Mouse (Mus musculus): ENCODE measurements around the gene Cpeb4. TPM values are rescaled to one million over a fixed set of nuclear protein-coding genes. Genes with fewer than 3 reads are reported as not detected.
A peak's percentile ranks its signal among the peaks of the same experiment; 100 is the strongest.

Gene Cpeb4
- total RNA-seq, 2 experiments from 2014 or later: 148 to 149 TPM

GRCm38 (mm10) chr11:31896065-31896792 lies 24.2 kb downstream of the Cpeb4 start:
- intact Hi-C loops (cut with DNase I): no loop called here

GRCm38 (mm10) chr11:31896905-31897304 lies 24.9 kb downstream of the Cpeb4 start:
- no peak for DNase-seq
- intact Hi-C loops (cut with DNase I): no loop called here

More at GRCm38 (mm10) chr11:31896065-31896792, 24.2 kb downstream of the Cpeb4 start:
- DNase-seq: no peak

GRCm38 (mm10) chr11:31899166-31899565 lies 27.2 kb downstream of the Cpeb4 start:
- intact Hi-C loops (cut with DNase I): no loop called here

GRCm38 (mm10) chr11:31900736-31901135 lies 28.7 kb downstream of the Cpeb4 start:
- intact Hi-C loops (cut with DNase I): no loop called here
- DNase-seq: no peak

More at GRCm38 (mm10) chr11:31899166-31899565, 27.2 kb downstream of the Cpeb4 start:
- DNase-seq: no peak

- DNase-seq: no peak
- intact Hi-C loops (cut with DNase I): no loop called here
Observed at GRCm38 (mm10) chr11:31902251-31903001, 30.4 kb downstream of the Cpeb4 start.

GRCm38 (mm10) chr11:31906499-31906898 lies 34.5 kb downstream of the Cpeb4 start:
- DNase-seq: no peak
- intact Hi-C loops (cut with DNase I): no loop called here

GRCm38 (mm10) chr11:31907650-31908049 lies 35.6 kb downstream of the Cpeb4 start:
- intact Hi-C loops (cut with DNase I): no loop called here
- no peak for DNase-seq

- DNase-seq: no peak
- intact Hi-C loops (cut with DNase I): no loop called here
Observed at GRCm38 (mm10) chr11:31912958-31913357, 40.9 kb downstream of the Cpeb4 start.

- DNase-seq: no peak
- intact Hi-C loops (cut with DNase I): no loop called here
Observed at GRCm38 (mm10) chr11:31917769-31918168, 45.8 kb downstream of the Cpeb4 start.

- no peak for DNase-seq
- intact Hi-C loops (cut with DNase I): loop anchor here (10.0 kb wide), 1 partner anchor 45 kb away; no protein-coding TSS in a partner anchor
Observed at GRCm38 (mm10) chr11:31930051-31930450, 58.0 kb downstream of the Cpeb4 start.

- no peak for DNase-seq
- intact Hi-C loops (cut with DNase I): loop anchor here (10.0 kb wide), 1 partner anchor 51 kb away; no protein-coding TSS in a partner anchor
Observed at GRCm38 (mm10) chr11:31935652-31936051, 63.6 kb downstream of the Cpeb4 start.

GRCm38 (mm10) chr11:31936910-31937525 lies 65.0 kb downstream of the Cpeb4 start:
- DNase-seq: no peak
- intact Hi-C loops (cut with DNase I): loop anchor here (10.0 kb wide), 1 partner anchor 52 kb away; no protein-coding TSS in a partner anchor

- intact Hi-C loops (cut with DNase I): no loop called here
- peak; percentile 89 for DNase-seq
Observed at GRCm38 (mm10) chr11:31940898-31941639, 69.1 kb downstream of the Cpeb4 start.

GRCm38 (mm10) chr11:31941640-31942638 lies 69.9 kb downstream of the Cpeb4 start:
- intact Hi-C loops (cut with DNase I): no loop called here
- DNase-seq: peak; percentile 24

GRCm38 (mm10) chr11:31945471-31945870 lies 73.5 kb downstream of the Cpeb4 start:
- intact Hi-C loops (cut with DNase I): loop anchor here (5.0 kb wide), 1 partner anchor 698 kb away; no protein-coding TSS in a partner anchor
- DNase-seq: no peak

GRCm38 (mm10) chr11:31948462-31949330 lies 76.7 kb downstream of the Cpeb4 start:
- intact Hi-C loops (cut with DNase I): loop anchor here (2.0 to 5.0 kb wide), 2 partner anchors 272 to 701 kb away; no protein-coding TSS in a partner anchor
- DNase-seq: peak; percentile 7

- peak; percentile 70 for DNase-seq
- intact Hi-C loops (cut with DNase I): loop anchor here (2.0 to 5.0 kb wide), 2 partner anchors 273 to 702 kb away; no protein-coding TSS in a partner anchor
Observed at GRCm38 (mm10) chr11:31949331-31949785, 77.3 kb downstream of the Cpeb4 start.

GRCm38 (mm10) chr11:31960071-31960470 lies 88.1 kb downstream of the Cpeb4 start:
- intact Hi-C loops (cut with DNase I): no loop called here
- no peak for DNase-seq
